ENCODE assay signal across 9 mouse cellular contexts in genomic region chr4:127167731-127168130, GRCm38 (mm10). TPM values are rescaled to one million over a fixed set of nuclear protein-coding genes. Genes with fewer than 3 reads are reported as not detected.
DNase-seq lines count a peak whose midpoint lies in the region; ATAC-seq lines count a peak whose summit lies in the region.
"Had no signal": no experiment of that assay in that cellular context is flagged by ENCODE, and none has a peak within 500 bp of the region (broad histone marks: within the 10 kb centered on the region; RNA-seq: fewer than 3 reads in every experiment).

No protein-coding gene starts in this region.

- peak overlapping the region; percentile 100; the same call in 1 of the 2 replicates for H3K4me2 ChIP-seq in kidney, embryonic 14.5 days (replicated peaks; ENCODE audit: low read depth, low read length)
- H3K4me2 ChIP-seq in embryonic facial prominence, embryonic 11.5 days (ENCODE audit: low read depth, low read length) = no peak overlapping the region
- H3K4me2 ChIP-seq in hindbrain, embryonic 13.5 days = peak overlapping the region; percentile 68
- peak overlapping the region; percentile 95 for H3K4me2 ChIP-seq in midbrain, embryonic 16.5 days (ENCODE audit: low read length)

- H3K4me1 ChIP-seq in kidney, embryonic 14.5 days (ENCODE audit: control insufficient read depth, insufficient read depth, low read length) = peaks cover 9% of the 10 kb centered on the region
- H3K4me1 ChIP-seq in embryonic facial prominence, embryonic 11.5 days (ENCODE audit: control insufficient read depth, insufficient read depth, low read length) = peaks cover 9% of the 10 kb centered on the region
- H3K4me1 ChIP-seq in hindbrain, embryonic 13.5 days (replicated peaks) = peaks cover 45% of the 10 kb centered on the region
- peaks cover 39% of the 10 kb centered on the region for H3K4me1 ChIP-seq in midbrain, embryonic 16.5 days (ENCODE audit: control insufficient read depth, insufficient read depth, low read length)

- peaks cover 42% of the 10 kb centered on the region for H3K27me3 ChIP-seq in kidney, embryonic 14.5 days (ENCODE audit: control insufficient read depth, insufficient read depth, low read length)
- peaks cover 41% of the 10 kb centered on the region for H3K27me3 ChIP-seq in embryonic facial prominence, embryonic 11.5 days (ENCODE audit: control insufficient read depth, insufficient read depth, low read length)
- peaks cover 13% of the 10 kb centered on the region; the same call in 1 of the 2 replicates for H3K27me3 ChIP-seq in hindbrain, embryonic 13.5 days
- no peaks in the 10 kb centered on the region for H3K27me3 ChIP-seq in midbrain, embryonic 16.5 days (ENCODE audit: control insufficient read depth, insufficient read depth, low read depth, low read length)

- no peak for ATAC-seq in kidney, embryonic 14.5 days (ENCODE audit: low FRiP score, low TSS enrichment)
- ATAC-seq in embryonic facial prominence, embryonic 11.5 days (replicated peaks; ENCODE audit: insufficient number of reproducible peaks, low FRiP score, low TSS enrichment, low read depth) = no peak
- ATAC-seq in hindbrain, embryonic 13.5 days (ENCODE audit: low FRiP score) = peak; percentile 21
- ATAC-seq in midbrain, embryonic 16.5 days = no peak
- no peak for ATAC-seq in erythroid progenitor cell, adult 5-6 weeks (replicated peaks; ENCODE audit: low FRiP score, poor library complexity, severe bottlenecking)

- H3K9ac ChIP-seq in kidney, embryonic 14.5 days (ENCODE audit: low read depth, low read length) = no peak overlapping the region
- no peak overlapping the region for H3K9ac ChIP-seq in embryonic facial prominence, embryonic 11.5 days (replicated peaks; ENCODE audit: low read length)
- H3K9ac ChIP-seq in hindbrain, embryonic 13.5 days = peak overlapping the region; percentile 96; the same call in 1 of the 2 replicates
- peak overlapping the region; percentile 97 for H3K9ac ChIP-seq in midbrain, embryonic 16.5 days (ENCODE audit: low read depth, low read length)

- no peak overlapping the region for H3K27ac ChIP-seq in kidney, embryonic 14.5 days (ENCODE audit: low read depth, low read length)
- H3K27ac ChIP-seq in embryonic facial prominence, embryonic 11.5 days (replicated peaks; ENCODE audit: low read depth, low read length) = no peak overlapping the region
- H3K27ac ChIP-seq in hindbrain, embryonic 13.5 days = peak overlapping the region; percentile 18; the same call in 1 of the 2 replicates
- H3K27ac ChIP-seq in midbrain, embryonic 16.5 days (ENCODE audit: low read length) = peak overlapping the region; percentile 83

- no peaks in the 10 kb centered on the region for H3K36me3 ChIP-seq in kidney, embryonic 14.5 days (ENCODE audit: control insufficient read depth, insufficient read depth, low read length)
- H3K36me3 ChIP-seq in embryonic facial prominence, embryonic 11.5 days (replicated peaks; ENCODE audit: control insufficient read depth, insufficient read depth, low read depth, low read length) = no peaks in the 10 kb centered on the region
- no peaks in the 10 kb centered on the region for H3K36me3 ChIP-seq in hindbrain, embryonic 13.5 days
- no peaks in the 10 kb centered on the region for H3K36me3 ChIP-seq in midbrain, embryonic 16.5 days (ENCODE audit: control insufficient read depth, insufficient read depth, low read length)

- WGBS in kidney, embryonic 14.5 days = 19% methylated on average over 8 of the region's 8 CpGs
- 15% methylated on average over 8 of the region's 8 CpGs for WGBS in embryonic facial prominence, embryonic 11.5 days
- WGBS in hindbrain, embryonic 13.5 days = 13% methylated on average over 8 of the region's 8 CpGs
- WGBS in midbrain, embryonic 16.5 days = 13% methylated on average over 8 of the region's 8 CpGs

- DNase-seq in kidney, adult 11 months = no peak
- no peak for DNase-seq in embryonic facial prominence, embryonic 11.5 days (ENCODE audit: low spot score)
- no peak for DNase-seq in layer of hippocampus, postnatal 25 days (ENCODE audit: extremely low spot score in 1 of 2, low spot score in 1 of 2)
- no peak for DNase-seq in frontal cortex, postnatal 14 days (ENCODE audit: low spot score in 2 of 2)

- H3K4me3 ChIP-seq in kidney, embryonic 14.5 days (ENCODE audit: low read length) = no peak overlapping the region; the same call in 1 of the 2 replicates
- H3K4me3 ChIP-seq in embryonic facial prominence, embryonic 11.5 days (ENCODE audit: low read depth, low read length) = peak overlapping the region; percentile 53; the same call in 1 of the 2 replicates
- H3K4me3 ChIP-seq in hindbrain, embryonic 13.5 days = peak overlapping the region; percentile 96
- peak overlapping the region; percentile 95 for H3K4me3 ChIP-seq in midbrain, embryonic 16.5 days (ENCODE audit: low read depth, low read length)

- H3K9me3 ChIP-seq in kidney, embryonic 14.5 days (ENCODE audit: control insufficient read depth, low read length) = no peaks in the 10 kb centered on the region
- no peaks in the 10 kb centered on the region for H3K9me3 ChIP-seq in embryonic facial prominence, embryonic 11.5 days (replicated peaks; ENCODE audit: control insufficient read depth, low read length)
- no peaks in the 10 kb centered on the region for H3K9me3 ChIP-seq in hindbrain, embryonic 13.5 days
- H3K9me3 ChIP-seq in midbrain, embryonic 16.5 days (replicated peaks; ENCODE audit: control insufficient read depth, low read length, poor library complexity, severe bottlenecking) = 0 out of 2 replicates have a peak, but pooled peaks cover 2% of the 10 kb centered on the region

RNA-seq across cellular contexts. Expression of gene Dlgap3, which starts 1.3 kb away (rescaled TPM):
- 0.69 and 0.79 TPM in 2 replicates for polyA plus RNA-seq in kidney, embryonic 14.5 days (2014; fragmentation: Nextera tagmentation; extraction: Ambion mirVana)
- 1.4 and 1.8 TPM in 2 replicates for polyA plus RNA-seq in embryonic facial prominence, embryonic 11.5 days (2014; fragmentation: Nextera tagmentation; extraction: Ambion mirVana)
- 13.1 and 13.4 TPM in 2 replicates for polyA plus RNA-seq in hindbrain, embryonic 13.5 days (2015; fragmentation: Nextera tagmentation; extraction: Ambion mirVana)
- 17.6 and 19.5 TPM in 2 replicates for polyA plus RNA-seq in midbrain, embryonic 16.5 days (2015; fragmentation: Nextera tagmentation; extraction: Ambion mirVana)
- total RNA-seq in layer of hippocampus, postnatal 25 days (2021) = 100 to 1,000 TPM; 286 to 291 TPM
- total RNA-seq in erythroid progenitor cell, adult 5-6 weeks (2015; ENCODE audit: low replicate concordance) = not detected in 2 replicates
- total RNA-seq in erythroid progenitor cell, adult 5-6 weeks (2017; ENCODE audit: low replicate concordance) = not detected in 2 replicates
- total RNA-seq: monocyte, adult 5-6 weeks had no signal

RNA-seq across cellular contexts. Expression of gene Tmem35b, which starts 44.2 kb away (rescaled TPM):
- 22.1 and 25.4 TPM in 2 replicates for polyA plus RNA-seq in kidney, embryonic 14.5 days (2014; fragmentation: Nextera tagmentation; extraction: Ambion mirVana)
- polyA plus RNA-seq in embryonic facial prominence, embryonic 11.5 days (2014; fragmentation: Nextera tagmentation; extraction: Ambion mirVana) = 13.3 and 15.8 TPM in 2 replicates
- 20.5 and 21.5 TPM in 2 replicates for polyA plus RNA-seq in hindbrain, embryonic 13.5 days (2015; fragmentation: Nextera tagmentation; extraction: Ambion mirVana)
- polyA plus RNA-seq in midbrain, embryonic 16.5 days (2015; fragmentation: Nextera tagmentation; extraction: Ambion mirVana) = 17.9 and 18.1 TPM in 2 replicates
- 1 to 10 TPM; 3.3 to 4.9 TPM for total RNA-seq in layer of hippocampus, postnatal 25 days (2021)
- 4.3 and 11.3 TPM in 2 replicates for total RNA-seq in erythroid progenitor cell, adult 5-6 weeks (2015; ENCODE audit: low replicate concordance)
- 0.45 and 2.3 TPM in 2 replicates for total RNA-seq in erythroid progenitor cell, adult 5-6 weeks (2017; ENCODE audit: low replicate concordance)

Comparison
In these comparisons a context has a peak if more than half of its experiments do, and no peak if none do; other contexts are left out.
1. H3K27ac ChIP-seq: peak in hindbrain, embryonic 13.5 days (single experiment) and midbrain, embryonic 16.5 days (single experiment); none in kidney, embryonic 14.5 days (single experiment) and embryonic facial prominence, embryonic 11.5 days (single experiment).
2. H3K9ac ChIP-seq: peak in hindbrain, embryonic 13.5 days (single experiment) and midbrain, embryonic 16.5 days (single experiment); none in kidney, embryonic 14.5 days (single experiment) and embryonic facial prominence, embryonic 11.5 days (single experiment).